22 mouse cellular contexts compared by ENCODE assay signal in genomic region chr7:132513419-132513982, GRCm38 (mm10).
A peak's percentile ranks its signal among the peaks of the same experiment; 100 is the strongest.
DNase-seq lines count a peak whose midpoint lies in the region; ATAC-seq and TF ChIP-seq lines count a peak whose summit lies in the region.
"Had no signal": no experiment of that assay in that cellular context is flagged by ENCODE, and none has a peak within 500 bp of the region (broad histone marks: within the 10 kb centered on the region; RNA-seq: fewer than 3 reads in every experiment).

No protein-coding gene starts in this region.

- no peaks in the 10 kb centered on the region for H3K36me3 ChIP-seq in intestine, embryonic 14.5 days (ENCODE audit: control insufficient read depth, insufficient read depth, low read length)
- H3K36me3 ChIP-seq in stomach, postnatal 0 days (ENCODE audit: control insufficient read depth, insufficient read depth, low read length) = no peaks in the 10 kb centered on the region
- H3K36me3 ChIP-seq in forebrain, embryonic 11.5 days (ENCODE audit: control insufficient read depth, insufficient read depth, low read length) = no peaks in the 10 kb centered on the region
- H3K36me3 ChIP-seq: forebrain, embryonic 15.5 days; heart, embryonic 12.5 days; neural tube, embryonic 15.5 days had no signal

- no peak overlapping the region for H3K4me3 ChIP-seq in intestine, embryonic 14.5 days (ENCODE audit: low read depth, low read length)
- no peak overlapping the region for H3K4me3 ChIP-seq in stomach, postnatal 0 days (ENCODE audit: low read depth, low read length)
- no peak overlapping the region for H3K4me3 ChIP-seq in forebrain, embryonic 11.5 days (ENCODE audit: low read depth, low read length)
- H3K4me3 ChIP-seq: forebrain, embryonic 15.5 days; heart, embryonic 12.5 days; layer of hippocampus, adult 2 months; neural tube, embryonic 15.5 days had no signal

- no peak overlapping the region for H3K27ac ChIP-seq in intestine, embryonic 14.5 days (ENCODE audit: low read depth)
- H3K27ac ChIP-seq in stomach, postnatal 0 days (replicated peaks) = no peak overlapping the region
- no peak overlapping the region for H3K27ac ChIP-seq in forebrain, embryonic 11.5 days (ENCODE audit: low read depth, low read length)
- H3K27ac ChIP-seq: forebrain, embryonic 15.5 days; layer of hippocampus, adult 2 months; neural tube, embryonic 15.5 days had no signal

- ATAC-seq in intestine, embryonic 14.5 days (replicated peaks; ENCODE audit: low FRiP score, low TSS enrichment, low read depth) = 0 out of 2 replicates have a peak, but pooled peaks have one; percentile 47
- ATAC-seq in stomach, postnatal 0 days (ENCODE audit: low FRiP score, low TSS enrichment) = peak; percentile 32; the same call in 1 of the 2 replicates
- no peak for ATAC-seq in forebrain, embryonic 11.5 days (replicated peaks; ENCODE audit: low FRiP score)
- ATAC-seq: forebrain, embryonic 15.5 days; lung, postnatal 0 days; Patski had no signal

- TF ChIP-seq CTCF in stomach, postnatal 0 days (IDR thresholded peaks at IDR 0.05; ENCODE audit: low read depth) = no peak

- 57% methylated on average over 7 of the region's 7 CpGs for WGBS in intestine, embryonic 14.5 days
- 42% methylated on average over 7 of the region's 7 CpGs for WGBS in stomach, postnatal 0 days
- 89% methylated on average over 7 of the region's 7 CpGs for WGBS in forebrain, embryonic 11.5 days

- H3K27me3 ChIP-seq in intestine, embryonic 14.5 days (replicated peaks; ENCODE audit: control insufficient read depth, insufficient read depth, low read length) = no peaks in the 10 kb centered on the region
- no peaks in the 10 kb centered on the region for H3K27me3 ChIP-seq in stomach, postnatal 0 days (ENCODE audit: control insufficient read depth, insufficient read depth, low read length)
- no peaks in the 10 kb centered on the region for H3K27me3 ChIP-seq in forebrain, embryonic 11.5 days (ENCODE audit: control insufficient read depth, insufficient read depth, low read length)
- H3K27me3 ChIP-seq: forebrain, embryonic 15.5 days; neural tube, embryonic 15.5 days; Patski had no signal

- peaks cover 6% of the 10 kb centered on the region for H3K4me1 ChIP-seq in intestine, embryonic 14.5 days (replicated peaks; ENCODE audit: control insufficient read depth, insufficient read depth, low read length)
- no peaks in the 10 kb centered on the region for H3K4me1 ChIP-seq in stomach, postnatal 0 days (replicated peaks; ENCODE audit: control insufficient read depth, insufficient read depth)
- no peaks in the 10 kb centered on the region for H3K4me1 ChIP-seq in forebrain, embryonic 11.5 days (replicated peaks; ENCODE audit: control insufficient read depth, insufficient read depth, low read length)
- H3K4me1 ChIP-seq: forebrain, embryonic 15.5 days; neural tube, embryonic 15.5 days had no signal

- no peaks in the 10 kb centered on the region for H3K9me3 ChIP-seq in intestine, embryonic 14.5 days (ENCODE audit: control insufficient read depth, low read length)
- H3K9me3 ChIP-seq in stomach, postnatal 0 days (ENCODE audit: control insufficient read depth, low read length) = no peaks in the 10 kb centered on the region
- no peaks in the 10 kb centered on the region for H3K9me3 ChIP-seq in forebrain, embryonic 11.5 days (ENCODE audit: control insufficient read depth, low read length)
- H3K9me3 ChIP-seq: forebrain, embryonic 15.5 days; heart, embryonic 12.5 days; neural tube, embryonic 15.5 days had no signal

- no peak for TF ChIP-seq EP300 in stomach, postnatal 0 days (optimal IDR thresholded peaks at IDR 0.05)

- no peak overlapping the region for H3K4me2 ChIP-seq in intestine, embryonic 14.5 days (ENCODE audit: low read length)
- H3K4me2 ChIP-seq in stomach, postnatal 0 days (replicated peaks; ENCODE audit: low read depth) = no peak overlapping the region
- no peak overlapping the region for H3K4me2 ChIP-seq in forebrain, embryonic 11.5 days (ENCODE audit: low read depth, low read length, severe bottlenecking)
- H3K4me2 ChIP-seq: forebrain, embryonic 15.5 days; heart, embryonic 12.5 days; midbrain, embryonic 11.5 days; neural tube, embryonic 15.5 days had no signal

- DNase-seq in right cerebral cortex, adult 18-20 months = peak; percentile 54
- DNase-seq in right cerebral cortex, postnatal 25 days = no peak
- peak; percentile 10 for DNase-seq in MN1 (ENCODE audit: low spot score)
- DNase-seq in intestine, embryonic 14.5 days (ENCODE audit: low spot score) = no peak
- DNase-seq in stomach, postnatal 0 days (ENCODE audit: low spot score) = no peak
- no peak for DNase-seq in forebrain, embryonic 11.5 days (ENCODE audit: low spot score)
- no peak for DNase-seq in embryo, embryonic 10.5 days (ENCODE audit: low spot score)
- DNase-seq: adrenal gland, adult 2 months; cerebellum, adult 18-20 months; cerebellum, postnatal 14 days; gastrocnemius, postnatal 14 days; heart, adult 18-20 months; heart, postnatal 10 days; kidney, adult 8-10 months; kidney, postnatal 10 days had no signal

- H3K9ac ChIP-seq in intestine, embryonic 14.5 days (ENCODE audit: low read length) = no peak overlapping the region
- no peak overlapping the region for H3K9ac ChIP-seq in stomach, postnatal 0 days (ENCODE audit: low read length)
- H3K9ac ChIP-seq in forebrain, embryonic 11.5 days (ENCODE audit: low read length) = no peak overlapping the region
- H3K9ac ChIP-seq: forebrain, embryonic 15.5 days; heart, embryonic 12.5 days; neural tube, embryonic 15.5 days had no signal

Comparison
In these comparisons a context has a peak if more than half of its experiments do, and no peak if none do; other contexts are left out.
1. DNase-seq: peak in right cerebral cortex, adult 18-20 months (single experiment) and MN1 (single experiment); none in right cerebral cortex, postnatal 25 days (single experiment), intestine, embryonic 14.5 days (single experiment), stomach, postnatal 0 days (single experiment), forebrain, embryonic 11.5 days (single experiment) and embryo, embryonic 10.5 days (single experiment).